Mouse (Mus musculus) embryonic facial prominence, embryonic 10.5 days (tissue): Measurements from ENCODE around the gene Rpa1. TPM values are rescaled to one million over a fixed set of nuclear protein-coding genes. Genes with fewer than 3 reads are reported as not detected.
"Not testable (repeated sequence)": the region's sequence is repeated elsewhere in the genome, so short reads cannot be mapped to it uniquely, and the experiment has no call there.

Experiments used
- DNase-seq: peaks from one replicate; pipeline ENCODE4 v3.0.0-alpha.2; 2017; ENCODE audit warnings: low spot score
- H3K27ac ChIP-seq: fragments of 300-500 bp; sonication (generic); replicated peaks from 2 replicates; pipeline ENCODE4 v1.5.1; 2016; ENCODE audit warnings: mild to moderate bottlenecking
- H3K27me3 ChIP-seq: fragments of 300-500 bp; sonication (generic); replicated peaks from 2 replicates; pipeline ENCODE4 v1.6.1; 2016; ENCODE audit warnings: low read depth, mild to moderate bottlenecking; ENCODE audit not compliant: poor library complexity, severe bottlenecking
- H3K36me3 ChIP-seq: fragments of 300-500 bp; sonication (generic); replicated peaks from 2 replicates; pipeline ENCODE4 v1.6.1; 2016; ENCODE audit warnings: mild to moderate bottlenecking, moderate library complexity
- H3K4me1 ChIP-seq: fragments of 300-500 bp; sonication (generic); 2 replicates; pipeline ENCODE4 v1.6.1; 2016
- H3K4me3 ChIP-seq: fragments of 300-500 bp; sonication (generic); 2 replicates; pipeline ENCODE4 v1.5.1; 2016; ENCODE audit warnings: mild to moderate bottlenecking, moderate library complexity
- H3K9me3 ChIP-seq: fragments of 300-500 bp; sonication (generic); 2 replicates; pipeline ENCODE4 v1.6.1; 2016; ENCODE audit warnings: mild to moderate bottlenecking
- WGBS: fragments of 180-500 bp; shearing (Covaris S2); methylation state at CpG from one replicate; pipeline ENCODE4 v1.1.7; 2016; 5-methylcytosine and 5-hydroxymethylcytosine counted together
- polyA plus RNA-seq: library from polyadenylated mRNA; unstranded; fragments of >200 nt; fragmentation: Nextera tagmentation; extraction: Ambion mirVana; gene quantifications from 2 replicates; pipeline ENCODE4 v1.2.1, GENCODE M21; 2016

Rpa1 gene
- 192 and 201 TPM in 2 replicates for polyA plus RNA-seq

GRCm38 (mm10) chr11:75348199-75348889 is at the start of gene Rpa1, which contains the start of gene Smyd4:
Gene Rpa1 (minus strand): TSS chr11:75348324.
Gene Smyd4 (plus strand): TSS chr11:75348433.
- peaks cover 16% of the 10 kb centered on the region for H3K36me3 ChIP-seq
- peak within 1 kb of the TSS; percentile 83 for H3K4me3 ChIP-seq
- H3K4me1 ChIP-seq = peaks cover 30% of the 10 kb centered on the region
- H3K27ac ChIP-seq = peak within 1 kb of the TSS; percentile 89
- H3K27me3 ChIP-seq = no peaks in the 10 kb centered on the region
- under 1% methylated on average over 56 of the region's 56 CpGs for WGBS
- H3K9me3 ChIP-seq = no peaks in the 10 kb centered on the region
- DNase-seq = peak; percentile 98

GRCm38 (mm10) chr11:75397452-75397851 is 49.3 kb upstream of the Rpa1 start:
- Histone ChIP-seq H3K27me3 (no peaks in the 10 kb centered on the region), H3K4me1 (0 out of 2 replicates have a peak, but pooled peaks cover 3% of the 10 kb centered on the region), H3K36me3 (peaks cover 8% of the 10 kb centered on the region; the same call in 1 of the 2 replicates), H3K4me3 (no peak overlapping the region), H3K9me3 (no peaks in the 10 kb centered on the region), H3K27ac (no peak overlapping the region)
- WGBS = 88% methylated on average over 7 of the region's 7 CpGs
- DNase-seq = no peak

- Histone ChIP-seq H3K27me3 (no peaks in the 10 kb centered on the region), H3K9me3 (no peaks in the 10 kb centered on the region), H3K36me3 (peaks cover 8% of the 10 kb centered on the region; the same call in 1 of the 2 replicates), H3K27ac (no peak overlapping the region), H3K4me3 (no peak overlapping the region), H3K4me1 (no peaks in the 10 kb centered on the region)
- 91% methylated on average over 1 of the region's 1 CpGs for WGBS
- DNase-seq = no peak
Observed at GRCm38 (mm10) chr11:75395611-75396010, 47.5 kb upstream of the Rpa1 start.

- H3K4me1 ChIP-seq, H3K9me3 ChIP-seq, DNase-seq, H3K27ac ChIP-seq, H3K27me3 ChIP-seq, H3K4me3 ChIP-seq: not testable (repeated sequence)
- peaks cover 15% of the 10 kb centered on the region for H3K36me3 ChIP-seq
- WGBS = 65% methylated on average over 3 of the region's 3 CpGs
Observed at GRCm38 (mm10) chr11:75383529-75383928, 35.4 kb upstream of the Rpa1 start.

- H3K36me3 ChIP-seq, H3K4me3 ChIP-seq, H3K27me3 ChIP-seq, DNase-seq, H3K9me3 ChIP-seq, H3K4me1 ChIP-seq, H3K27ac ChIP-seq: not testable (repeated sequence)
- 90% methylated on average over 2 of the region's 2 CpGs for WGBS
Observed at GRCm38 (mm10) chr11:75378786-75379185, 30.7 kb upstream of the Rpa1 start.

GRCm38 (mm10) chr11:75377125-75377524 is 29.0 kb upstream of the Rpa1 start:
- no peak for DNase-seq
- WGBS = 90% methylated on average over 1 of the region's 1 CpGs
- Histone ChIP-seq H3K4me3 (no peak overlapping the region), H3K36me3 (no peaks in the 10 kb centered on the region), H3K9me3 (no peaks in the 10 kb centered on the region), H3K4me1 (no peaks in the 10 kb centered on the region), H3K27me3 (no peaks in the 10 kb centered on the region), H3K27ac (no peak overlapping the region)

GRCm38 (mm10) chr11:75355475-75355874 is 7.4 kb upstream of the Rpa1 start:
- 96% methylated on average over 1 of the region's 1 CpGs for WGBS
- Histone ChIP-seq H3K36me3 (peaks cover 17% of the 10 kb centered on the region), H3K9me3 (no peaks in the 10 kb centered on the region), H3K4me3 (no peak overlapping the region), H3K4me1 (no peaks in the 10 kb centered on the region), H3K27me3 (no peaks in the 10 kb centered on the region), H3K27ac (no peak overlapping the region)
- no peak for DNase-seq

- Histone ChIP-seq H3K9me3 (no peaks in the 10 kb centered on the region), H3K27ac (no peak overlapping the region), H3K27me3 (no peaks in the 10 kb centered on the region)
Observed at GRCm38 (mm10) chr11:75351225-75351624, 3.1 kb upstream of the Rpa1 start.

GRCm38 (mm10) chr11:75348890-75349261 is 752 bp upstream of the Rpa1 start:
- DNase-seq = no peak
- peak overlapping the region; percentile 89 for H3K27ac ChIP-seq
- H3K4me1 ChIP-seq = peaks cover 30% of the 10 kb centered on the region
- H3K36me3 ChIP-seq = peaks cover 19% of the 10 kb centered on the region
- H3K4me3 ChIP-seq = peak overlapping the region; percentile 83
- no peaks in the 10 kb centered on the region for H3K27me3 ChIP-seq
- H3K9me3 ChIP-seq = no peaks in the 10 kb centered on the region
- 51% methylated on average over 10 of the region's 10 CpGs for WGBS

More at GRCm38 (mm10) chr11:75351225-75351624, 3.1 kb upstream of the Rpa1 start:
- Histone ChIP-seq H3K4me3 (no peak overlapping the region), H3K36me3 (peaks cover 12% of the 10 kb centered on the region), H3K4me1 (peaks cover 22% of the 10 kb centered on the region)
- DNase-seq = no peak

GRCm38 (mm10) chr11:75347596-75347995 is 528 bp downstream of the Rpa1 start:
- peaks cover 30% of the 10 kb centered on the region for H3K4me1 ChIP-seq
- no peak for DNase-seq
- no peaks in the 10 kb centered on the region for H3K27me3 ChIP-seq
- peak overlapping the region; percentile 89 for H3K27ac ChIP-seq
- WGBS = 1% methylated on average over 10 of the region's 10 CpGs
- peaks cover 21% of the 10 kb centered on the region for H3K36me3 ChIP-seq
- H3K4me3 ChIP-seq = peak overlapping the region; percentile 83
- no peaks in the 10 kb centered on the region for H3K9me3 ChIP-seq

GRCm38 (mm10) chr11:75347188-75347585 is 937 bp downstream of the Rpa1 start:
- Histone ChIP-seq H3K4me3 (peak overlapping the region; percentile 83), H3K27ac (no peak overlapping the region), H3K27me3 (no peaks in the 10 kb centered on the region), H3K36me3 (peaks cover 22% of the 10 kb centered on the region), H3K9me3 (no peaks in the 10 kb centered on the region), H3K4me1 (peaks cover 30% of the 10 kb centered on the region)
- WGBS = 56% methylated on average over 10 of the region's 10 CpGs
- DNase-seq = no peak

- H3K27me3 ChIP-seq = no peaks in the 10 kb centered on the region
- peak overlapping the region; percentile 83 for H3K4me3 ChIP-seq
- H3K36me3 ChIP-seq = peaks cover 25% of the 10 kb centered on the region
- 64% methylated on average over 4 of the region's 4 CpGs for WGBS
- no peak for DNase-seq
- no peaks in the 10 kb centered on the region for H3K9me3 ChIP-seq
- H3K4me1 ChIP-seq = peaks cover 30% of the 10 kb centered on the region
- no peak overlapping the region for H3K27ac ChIP-seq
Observed at GRCm38 (mm10) chr11:75346556-75347187, 1.5 kb downstream of the Rpa1 start.

- no peak for DNase-seq
- 96% methylated on average over 5 of the region's 5 CpGs for WGBS
- Histone ChIP-seq H3K27ac (no peak overlapping the region), H3K27me3 (no peaks in the 10 kb centered on the region), H3K4me1 (peaks cover 30% of the 10 kb centered on the region), H3K36me3 (peaks cover 45% of the 10 kb centered on the region), H3K9me3 (no peaks in the 10 kb centered on the region), H3K4me3 (no peak overlapping the region)
Observed at GRCm38 (mm10) chr11:75344716-75345115, 3.4 kb downstream of the Rpa1 start.
